Mouse (Mus musculus) kidney, embryonic 14.5 days (tissue): ENCODE measurements around the gene Plekhh1. TPM values are rescaled to one million over a fixed set of nuclear protein-coding genes. Genes with fewer than 3 reads are reported as not detected.
A peak's percentile ranks its signal among the peaks of the same experiment; 100 is the strongest.

Experiments used
- ATAC-seq: fragments of 200-750 bp; cut with Nextera tagmentation; 2 replicates; pipeline ENCODE4 v1.8.0; 2017; ENCODE audit warnings: moderate number of reproducible peaks, mild to moderate bottlenecking, moderate TSS enrichment, moderate library complexity; ENCODE audit not compliant: low FRiP score, low TSS enrichment
- H3K27ac ChIP-seq: fragments of 300-500 bp; sonication (generic); 2 replicates; pipeline ENCODE4 v1.5.1; 2014; ENCODE audit warnings: low read depth, mild to moderate bottlenecking, low read length, moderate library complexity, mixed read lengths
- H3K27me3 ChIP-seq: fragments of 300-500 bp; sonication (generic); 2 replicates; pipeline ENCODE4 v1.6.1; 2014; ENCODE audit warnings: mild to moderate bottlenecking, low read length; ENCODE audit not compliant: control insufficient read depth, insufficient read depth
- H3K36me3 ChIP-seq: fragments of 300-500 bp; sonication (generic); 2 replicates; pipeline ENCODE4 v1.6.1; 2014; ENCODE audit warnings: low read length, mixed read lengths; ENCODE audit not compliant: control insufficient read depth, insufficient read depth
- H3K4me1 ChIP-seq: fragments of 300-500 bp; sonication (generic); 2 replicates; pipeline ENCODE4 v1.6.1; 2014; ENCODE audit warnings: low read length, mixed read lengths; ENCODE audit not compliant: control insufficient read depth, insufficient read depth
- H3K4me2 ChIP-seq: fragments of 300-500 bp; sonication (generic); replicated peaks from 2 replicates; pipeline ENCODE4 v1.6.1; 2014; ENCODE audit warnings: low read depth, mild to moderate bottlenecking, low read length
- H3K4me3 ChIP-seq: fragments of 300-500 bp; sonication (generic); 2 replicates; pipeline ENCODE4 v1.5.1; 2014; ENCODE audit warnings: mild to moderate bottlenecking, low read length
- H3K9ac ChIP-seq: fragments of 300-500 bp; sonication (generic); 2 replicates; pipeline ENCODE4 v1.6.1; 2014; ENCODE audit warnings: low read depth, mild to moderate bottlenecking, low read length, moderate library complexity
- H3K9me3 ChIP-seq: fragments of 300-500 bp; sonication (generic); 2 replicates; pipeline ENCODE4 v1.6.1; 2016; ENCODE audit warnings: low read length; ENCODE audit not compliant: control insufficient read depth
- WGBS: fragments of 180-500 bp; shearing (Covaris S2); extraction: QIAGEN DNeasy Blood & Tissue Kit; methylation state at CpG from one replicate; pipeline ENCODE4 v1.1.7; 2014; 5-methylcytosine and 5-hydroxymethylcytosine counted together
- polyA plus RNA-seq: library from polyadenylated mRNA; unstranded; fragments of >200 nt; fragmentation: Nextera tagmentation; extraction: Ambion mirVana; gene quantifications from 2 replicates; pipeline ENCODE4 v1.2.1, GENCODE M21; 2014

Plekhh1 gene
- polyA plus RNA-seq, 1 experiment from 2014 or later, result 7.9 TPM

GRCm38 (mm10) chr12:79060134-79060533 lies 31.2 kb downstream of the Plekhh1 start:
- WGBS, result 94% methylated on average over 9 of the region's 9 CpGs
- Histone ChIP-seq H3K4me3 (no peak overlapping the region), H3K4me1 (no peaks in the 10 kb centered on the region), H3K27ac (no peak overlapping the region), H3K9me3 (no peaks in the 10 kb centered on the region), H3K27me3 (no peaks in the 10 kb centered on the region), H3K9ac (no peak overlapping the region), H3K36me3 (peaks cover 12% of the 10 kb centered on the region; the same call in 1 of the 2 replicates), H3K4me2 (no peak overlapping the region)
- no peak for ATAC-seq

GRCm38 (mm10) chr12:79060766-79061652 lies 32.0 kb downstream of the Plekhh1 start:
- no peak for ATAC-seq
- no peaks in the 10 kb centered on the region for H3K4me1 ChIP-seq
- no peaks in the 10 kb centered on the region for H3K9me3 ChIP-seq
- WGBS, result 78% methylated on average over 7 of the region's 7 CpGs
- H3K27me3 ChIP-seq, result no peaks in the 10 kb centered on the region
- peaks cover 8% of the 10 kb centered on the region; the same call in 1 of the 2 replicates for H3K36me3 ChIP-seq
- H3K4me3 ChIP-seq, result no peak overlapping the region
- no peak overlapping the region for H3K4me2 ChIP-seq
- H3K27ac ChIP-seq, result no peak overlapping the region
- no peak overlapping the region for H3K9ac ChIP-seq

- no peaks in the 10 kb centered on the region for H3K27me3 ChIP-seq
- H3K4me1 ChIP-seq, result no peaks in the 10 kb centered on the region
- no peak overlapping the region for H3K9ac ChIP-seq
- H3K27ac ChIP-seq, result no peak overlapping the region
- H3K9me3 ChIP-seq, result no peaks in the 10 kb centered on the region
- H3K4me3 ChIP-seq, result no peak overlapping the region
- H3K36me3 ChIP-seq, result peaks cover 18% of the 10 kb centered on the region; the same call in 1 of the 2 replicates
- no peak for ATAC-seq
- WGBS, result 84% methylated on average over 13 of the region's 13 CpGs
- no peak overlapping the region for H3K4me2 ChIP-seq
These were observed 35.5 kb downstream of the Plekhh1 start for GRCm38 (mm10) chr12:79064451-79064850.

- Histone ChIP-seq H3K27ac (no peak overlapping the region), H3K4me3 (no peak overlapping the region), H3K4me1 (no peaks in the 10 kb centered on the region), H3K9me3 (no peaks in the 10 kb centered on the region), H3K4me2 (no peak overlapping the region), H3K27me3 (no peaks in the 10 kb centered on the region), H3K9ac (no peak overlapping the region), H3K36me3 (peaks cover 24% of the 10 kb centered on the region)
- no peak for ATAC-seq
- WGBS, result 80% methylated on average over 9 of the region's 9 CpGs
These were observed 37.5 kb downstream of the Plekhh1 start for GRCm38 (mm10) chr12:79066431-79066830.

GRCm38 (mm10) chr12:79067526-79067925 lies 38.6 kb downstream of the Plekhh1 start:
- no peak for ATAC-seq

GRCm38 (mm10) chr12:79068306-79068705 lies 39.3 kb downstream of the Plekhh1 start:
- H3K27ac ChIP-seq, result no peak overlapping the region
- peaks cover 28% of the 10 kb centered on the region for H3K36me3 ChIP-seq

More at GRCm38 (mm10) chr12:79067526-79067925, 38.6 kb downstream of the Plekhh1 start:
- Histone ChIP-seq H3K36me3 (peaks cover 25% of the 10 kb centered on the region), H3K27ac (no peak overlapping the region), H3K4me2 (no peak overlapping the region), H3K9ac (no peak overlapping the region), H3K4me3 (no peak overlapping the region), H3K27me3 (no peaks in the 10 kb centered on the region), H3K4me1 (no peaks in the 10 kb centered on the region), H3K9me3 (no peaks in the 10 kb centered on the region)
- WGBS, result 76% methylated on average over 5 of the region's 5 CpGs

GRCm38 (mm10) chr12:79069187-79069608 lies 40.2 kb downstream of the Plekhh1 start:
- H3K36me3 ChIP-seq, result peaks cover 22% of the 10 kb centered on the region
- peak; percentile 66; the same call in 1 of the 2 replicates for ATAC-seq
- no peak overlapping the region for H3K4me3 ChIP-seq
- H3K4me2 ChIP-seq, result no peak overlapping the region
- no peaks in the 10 kb centered on the region for H3K27me3 ChIP-seq
- H3K27ac ChIP-seq, result peak overlapping the region; percentile 56; the same call in 1 of the 2 replicates
- WGBS, result 80% methylated on average over 6 of the region's 6 CpGs
- H3K9ac ChIP-seq, result no peak overlapping the region
- H3K9me3 ChIP-seq, result no peaks in the 10 kb centered on the region
- no peaks in the 10 kb centered on the region for H3K4me1 ChIP-seq

More at GRCm38 (mm10) chr12:79068306-79068705, 39.3 kb downstream of the Plekhh1 start:
- H3K4me1 ChIP-seq, result no peaks in the 10 kb centered on the region
- no peak overlapping the region for H3K9ac ChIP-seq
- 0 out of 2 replicates have a peak, but pooled peaks have one; percentile 12 for ATAC-seq
- H3K4me3 ChIP-seq, result no peak overlapping the region
- no peaks in the 10 kb centered on the region for H3K27me3 ChIP-seq
- H3K4me2 ChIP-seq, result no peak overlapping the region
- no peaks in the 10 kb centered on the region for H3K9me3 ChIP-seq
- 84% methylated on average over 11 of the region's 11 CpGs for WGBS

- Histone ChIP-seq H3K27ac (peak overlapping the region; percentile 9; the same call in 1 of the 2 replicates), H3K27me3 (no peaks in the 10 kb centered on the region), H3K9me3 (no peaks in the 10 kb centered on the region), H3K4me3 (no peak overlapping the region), H3K4me2 (no peak overlapping the region), H3K9ac (no peak overlapping the region), H3K4me1 (no peaks in the 10 kb centered on the region), H3K36me3 (peaks cover 28% of the 10 kb centered on the region)
- ATAC-seq, result no peak
- 79% methylated on average over 6 of the region's 6 CpGs for WGBS
These were observed 41.0 kb downstream of the Plekhh1 start for GRCm38 (mm10) chr12:79069916-79070315.

GRCm38 (mm10) chr12:79070736-79071333 lies 41.9 kb downstream of the Plekhh1 start:
- no peaks in the 10 kb centered on the region for H3K27me3 ChIP-seq
- H3K9me3 ChIP-seq, result no peaks in the 10 kb centered on the region
- no peak overlapping the region for H3K4me2 ChIP-seq
- no peak overlapping the region for H3K9ac ChIP-seq
- no peak for ATAC-seq
- no peaks in the 10 kb centered on the region for H3K4me1 ChIP-seq
- H3K36me3 ChIP-seq, result peaks cover 37% of the 10 kb centered on the region
- no peak overlapping the region for H3K4me3 ChIP-seq
- WGBS, result 85% methylated on average over 9 of the region's 9 CpGs
- no peak overlapping the region for H3K27ac ChIP-seq
